Mouse (Mus musculus): Measurements from ENCODE around the gene Lrrc4b.

DNA sequence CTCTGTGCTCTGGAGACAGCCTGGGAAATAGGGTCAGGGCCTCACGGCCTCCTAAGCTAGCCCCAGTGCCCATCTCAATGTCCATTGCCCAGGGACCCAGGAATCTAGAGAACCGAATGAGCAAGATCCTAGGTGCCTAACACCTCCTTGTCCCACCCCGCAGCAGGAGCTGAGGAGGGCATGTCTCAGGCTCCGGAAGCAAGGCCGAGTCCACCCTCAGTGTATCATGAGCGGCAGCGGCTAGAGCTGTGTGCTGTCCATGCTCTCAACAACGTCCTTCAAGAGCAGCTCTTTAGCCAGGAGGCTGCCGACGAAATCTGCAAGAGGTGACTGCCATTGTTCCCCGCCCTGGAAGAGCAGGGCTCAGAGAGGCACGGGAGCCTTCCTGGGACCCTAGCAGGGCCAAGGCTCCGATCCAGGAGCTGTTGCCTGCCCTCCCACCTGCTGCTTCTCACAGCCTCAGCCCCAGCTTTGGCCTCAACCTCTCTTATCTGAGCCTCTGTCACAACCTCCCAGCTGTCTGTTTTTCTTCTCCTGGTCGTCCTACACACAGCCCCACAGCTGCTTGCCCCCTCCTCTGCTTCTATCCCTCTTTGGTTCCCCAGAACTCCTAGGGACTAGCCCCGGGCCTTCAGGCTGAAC, 39.9 kb downstream of the Lrrc4b start:
- TF ChIP-seq ZC3H11A (IDR thresholded peaks at IDR 0.05; ENCODE audit: borderline replicate concordance, low read depth, low read length), result no peak
- no peak for TF ChIP-seq HCFC1 (IDR thresholded peaks at IDR 0.05; ENCODE audit: borderline replicate concordance, insufficient read depth, low read length)
- no peak for TF ChIP-seq CHD2 (IDR thresholded peaks at IDR 0.05; ENCODE audit: low read depth, low read length)
- TF ChIP-seq ZNF384 (IDR thresholded peaks at IDR 0.05; ENCODE audit: low read depth, low read length), result no peak
- TF ChIP-seq MAFK (IDR thresholded peaks at IDR 0.05; ENCODE audit: insufficient read depth, low read depth, low read length), result no peak
